Mouse (Mus musculus) limb, embryonic 15.5 days (tissue): ENCODE data around the gene Prss38. TPM values are rescaled to one million over a fixed set of nuclear protein-coding genes. Genes with fewer than 3 reads are reported as not detected.

Source experiments
- ATAC-seq: fragments of 200-750 bp; cut with Nextera tagmentation; 2 replicates; pipeline ENCODE4 v1.8.0; 2017; ENCODE audit warnings: low read depth, moderate TSS enrichment; ENCODE audit not compliant: insufficient number of reproducible peaks, low FRiP score, low TSS enrichment
- H3K27ac ChIP-seq: fragments of 300-500 bp; sonication (generic); 2 replicates; pipeline ENCODE4 v1.5.1; 2015; ENCODE audit warnings: moderate library complexity, mild to moderate bottlenecking, inconsistent platforms
- H3K27me3 ChIP-seq: fragments of 300-500 bp; sonication (generic); 2 replicates; pipeline ENCODE4 v1.6.1; 2015; ENCODE audit warnings: inconsistent platforms
- H3K36me3 ChIP-seq: fragments of 300-500 bp; sonication (generic); 2 replicates; pipeline ENCODE4 v1.6.1; 2015; ENCODE audit warnings: inconsistent platforms
- H3K4me1 ChIP-seq: fragments of 300-500 bp; sonication (generic); 2 replicates; pipeline ENCODE4 v1.6.1; 2015; ENCODE audit warnings: inconsistent platforms
- H3K4me2 ChIP-seq: fragments of 300-500 bp; sonication (generic); 2 replicates; pipeline ENCODE4 v1.6.1; 2015; ENCODE audit warnings: mild to moderate bottlenecking, inconsistent platforms
- H3K4me3 ChIP-seq: fragments of 300-500 bp; sonication (generic); 2 replicates; pipeline ENCODE4 v1.5.1; 2015; ENCODE audit warnings: mild to moderate bottlenecking, inconsistent platforms
- H3K9ac ChIP-seq: fragments of 300-500 bp; sonication (generic); 2 replicates; pipeline ENCODE4 v1.6.1; 2015; ENCODE audit warnings: inconsistent platforms
- H3K9me3 ChIP-seq: fragments of 300-500 bp; sonication (generic); 2 replicates; pipeline ENCODE4 v1.6.1; 2016; ENCODE audit warnings: inconsistent platforms
- WGBS: fragments of 180-500 bp; shearing (Covaris S2); methylation state at CpG from one replicate; pipeline ENCODE4 v1.1.7; 2015; 5-methylcytosine and 5-hydroxymethylcytosine counted together
- polyA plus RNA-seq: library from polyadenylated mRNA; unstranded; fragments of >200 nt; fragmentation: Nextera tagmentation; extraction: Ambion mirVana; gene quantifications from 2 replicates; pipeline ENCODE4 v1.2.1, GENCODE M21; 2015

Prss38 gene
- polyA plus RNA-seq, 1 experiment from 2014 or later, result 0.12 TPM

DNA sequence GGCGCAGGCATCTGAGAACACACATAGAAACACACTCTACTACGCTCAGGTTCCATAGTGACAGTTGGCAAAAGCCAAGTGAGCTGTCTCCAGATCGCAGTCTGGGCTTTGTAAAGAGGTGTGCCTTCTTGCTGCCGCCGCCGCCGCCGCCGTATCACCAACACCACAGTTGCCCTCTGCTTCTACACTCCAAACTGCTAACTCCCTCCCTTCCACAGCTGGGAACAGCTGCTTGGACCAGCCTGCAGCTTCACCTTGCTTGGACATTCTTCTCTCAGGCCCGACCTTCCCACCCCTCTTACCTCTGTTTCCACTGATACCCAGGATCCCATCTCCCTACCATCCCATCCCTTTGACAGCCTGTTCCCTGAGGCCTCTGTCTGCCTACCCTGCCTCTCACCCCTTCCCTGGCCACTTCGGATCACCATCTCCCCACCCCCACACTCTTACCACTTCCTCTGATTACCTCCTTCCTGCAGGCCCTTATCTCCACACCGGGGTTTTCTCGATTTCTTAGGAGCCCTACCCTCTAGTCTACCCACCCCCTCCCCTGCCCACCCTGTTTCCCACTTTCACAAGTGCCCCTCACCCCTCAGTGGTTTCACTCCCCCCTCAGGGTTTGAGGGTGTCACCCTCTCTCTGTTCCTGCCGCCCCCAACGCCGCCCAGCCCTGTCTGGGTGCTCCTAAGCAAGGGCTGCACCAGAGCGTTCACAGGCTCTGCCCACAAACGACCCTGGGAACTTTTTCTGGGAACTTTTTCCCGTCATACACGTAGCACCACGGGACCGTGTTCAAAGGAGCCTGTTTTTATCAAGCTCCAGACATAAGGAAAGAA, 22.3 kb upstream of the Prss38 start:
- Histone ChIP-seq H3K4me2 (no peak overlapping the region), H3K4me1 (peaks cover 51% of the 10 kb centered on the region), H3K9ac (no peak overlapping the region), H3K36me3 (peaks cover 8% of the 10 kb centered on the region), H3K4me3 (no peak overlapping the region), H3K9me3 (no peaks in the 10 kb centered on the region), H3K27ac (peak overlapping the region; percentile 84), H3K27me3 (no peaks in the 10 kb centered on the region)
- ATAC-seq, result 0 out of 2 replicates have a peak, but pooled peaks have one; percentile 44
- 41% methylated on average over 22 of the region's 22 CpGs for WGBS

DNA sequence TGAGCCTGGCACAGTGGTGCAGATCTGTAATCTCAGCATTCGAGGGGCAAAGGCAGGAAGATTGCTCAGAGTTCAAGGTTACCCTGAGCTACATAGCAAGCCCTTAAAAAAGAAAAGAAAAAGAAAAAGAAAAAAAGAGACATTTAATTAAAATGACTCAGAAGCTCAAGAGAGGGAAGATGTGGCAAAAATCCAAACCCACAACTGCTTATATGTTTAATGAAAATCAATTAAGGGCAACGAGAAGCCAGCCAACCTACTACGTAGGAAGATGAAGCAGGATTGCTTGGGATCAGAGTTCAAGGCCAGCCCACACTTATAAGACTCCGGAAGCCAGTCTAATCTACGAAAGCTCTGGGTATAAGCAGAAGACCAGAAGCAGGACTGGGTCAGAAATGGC, 19.0 kb upstream of the Prss38 start:
- Histone ChIP-seq H3K9ac (no peak overlapping the region), H3K9me3 (no peaks in the 10 kb centered on the region), H3K4me1 (peaks cover 40% of the 10 kb centered on the region), H3K27ac (peak overlapping the region; percentile 86), H3K4me3 (no peak overlapping the region), H3K4me2 (no peak overlapping the region), H3K36me3 (no peaks in the 10 kb centered on the region), H3K27me3 (no peaks in the 10 kb centered on the region)
- ATAC-seq, result no peak
- 64% methylated on average over 5 of the region's 5 CpGs for WGBS

DNA sequence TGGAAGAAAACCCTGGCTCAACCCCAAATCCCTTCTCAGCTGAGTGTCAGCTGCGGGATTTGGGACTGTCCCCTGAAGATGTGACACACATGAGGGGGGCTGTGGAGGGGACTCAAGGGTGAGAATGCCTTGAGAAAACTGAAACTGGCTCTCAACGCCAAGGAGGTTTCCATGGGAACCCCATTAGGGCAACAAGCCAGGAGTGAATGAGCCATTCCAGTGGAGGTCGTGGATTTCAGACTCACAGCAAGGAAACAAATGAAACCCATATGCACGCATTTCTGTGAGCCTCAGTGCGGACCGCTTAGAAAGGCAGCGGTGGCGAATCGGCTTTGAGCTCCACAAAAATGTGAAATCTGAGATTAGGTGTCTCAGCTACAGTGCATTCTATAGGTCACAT, 18.1 kb upstream of the Prss38 start:
- Histone ChIP-seq H3K9me3 (no peaks in the 10 kb centered on the region), H3K9ac (no peak overlapping the region), H3K4me1 (peaks cover 31% of the 10 kb centered on the region), H3K4me3 (no peak overlapping the region), H3K27ac (peak overlapping the region; percentile 86), H3K36me3 (no peaks in the 10 kb centered on the region), H3K4me2 (0 out of 2 replicates have a peak overlapping the region, but pooled peaks have one; percentile 8), H3K27me3 (no peaks in the 10 kb centered on the region)
- peak; percentile 78 for ATAC-seq
- WGBS, result 15% methylated on average over 9 of the region's 9 CpGs

DNA sequence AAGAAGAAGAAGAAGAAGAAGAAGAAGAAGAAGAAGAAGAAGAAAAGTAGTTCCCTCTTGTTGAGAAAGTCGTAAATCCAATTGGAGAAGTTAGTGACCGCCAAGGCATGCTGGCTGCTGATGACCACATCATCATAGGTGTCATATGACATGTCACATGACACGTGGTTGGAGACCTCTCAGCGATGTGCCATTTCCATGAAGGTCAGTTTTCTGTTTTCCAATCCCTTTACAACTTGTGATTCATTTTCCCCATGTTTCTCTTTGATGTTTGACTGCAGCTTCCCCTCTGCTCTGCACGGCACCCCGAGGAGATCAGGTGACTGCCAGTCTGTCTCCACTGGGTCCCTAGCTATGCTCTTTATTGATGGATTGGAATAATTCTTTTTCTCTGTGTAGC, 16.8 kb upstream of the Prss38 start:
- Histone ChIP-seq H3K9me3 (no peaks in the 10 kb centered on the region), H3K4me2 (no peak overlapping the region), H3K36me3 (no peaks in the 10 kb centered on the region), H3K27ac (no peak overlapping the region), H3K4me1 (peaks cover 23% of the 10 kb centered on the region), H3K27me3 (no peaks in the 10 kb centered on the region), H3K4me3 (no peak overlapping the region), H3K9ac (no peak overlapping the region)
- 47% methylated on average over 6 of the region's 6 CpGs for WGBS
- ATAC-seq, result no peak

DNA sequence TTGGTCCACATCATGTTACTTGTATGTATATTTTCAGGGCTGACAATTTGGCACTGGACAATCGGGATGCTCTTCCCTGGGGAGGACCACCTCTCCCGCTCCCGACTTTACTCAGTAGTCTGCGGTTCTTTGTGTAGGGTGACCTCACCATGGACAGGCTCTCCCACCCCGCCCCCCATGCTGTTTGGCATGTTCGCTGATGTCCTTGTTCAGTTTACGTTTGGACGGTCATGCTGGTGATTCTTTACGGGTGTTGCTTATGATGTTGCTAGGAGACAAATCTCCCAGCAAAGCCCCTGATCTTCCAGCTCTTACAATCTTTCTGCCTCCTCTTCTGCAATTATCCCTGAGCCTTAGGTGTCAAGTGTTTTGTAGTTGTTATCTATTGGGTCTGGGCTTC, 15.0 kb upstream of the Prss38 start:
- Histone ChIP-seq H3K27ac (no peak overlapping the region), H3K27me3 (no peaks in the 10 kb centered on the region), H3K4me1 (peaks cover 23% of the 10 kb centered on the region), H3K4me2 (no peak overlapping the region), H3K4me3 (no peak overlapping the region), H3K9ac (no peak overlapping the region), H3K9me3 (no peaks in the 10 kb centered on the region), H3K36me3 (no peaks in the 10 kb centered on the region)
- 58% methylated on average over 9 of the region's 9 CpGs for WGBS
- ATAC-seq, result no peak

DNA sequence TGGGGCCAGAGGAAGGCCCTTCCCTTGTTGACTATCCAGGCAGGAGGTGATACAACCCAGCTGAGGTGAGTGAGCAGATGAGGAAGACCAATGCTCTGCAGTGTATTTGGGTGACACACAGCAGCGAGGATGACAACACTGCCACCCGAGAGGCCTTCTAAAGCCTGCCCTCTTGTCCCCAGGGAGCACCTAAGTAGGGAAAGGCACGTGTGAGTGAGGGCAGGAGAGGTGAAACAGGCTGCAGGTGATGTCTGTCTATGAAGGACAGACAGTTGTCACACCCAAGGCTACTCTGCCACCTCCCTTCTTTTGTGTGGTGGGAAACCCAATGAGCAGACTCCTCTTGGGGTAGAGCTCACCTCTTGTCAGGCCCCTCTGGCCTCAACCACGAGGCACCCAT, 14.2 kb upstream of the Prss38 start:
- no peak overlapping the region for H3K4me3 ChIP-seq
- H3K27ac ChIP-seq, result no peak overlapping the region
- no peak overlapping the region for H3K4me2 ChIP-seq
- no peak for ATAC-seq
- no peaks in the 10 kb centered on the region for H3K36me3 ChIP-seq
- no peak overlapping the region for H3K9ac ChIP-seq
- 65% methylated on average over 4 of the region's 4 CpGs for WGBS
- peaks cover 31% of the 10 kb centered on the region for H3K4me1 ChIP-seq
- no peaks in the 10 kb centered on the region for H3K9me3 ChIP-seq
- no peaks in the 10 kb centered on the region for H3K27me3 ChIP-seq

DNA sequence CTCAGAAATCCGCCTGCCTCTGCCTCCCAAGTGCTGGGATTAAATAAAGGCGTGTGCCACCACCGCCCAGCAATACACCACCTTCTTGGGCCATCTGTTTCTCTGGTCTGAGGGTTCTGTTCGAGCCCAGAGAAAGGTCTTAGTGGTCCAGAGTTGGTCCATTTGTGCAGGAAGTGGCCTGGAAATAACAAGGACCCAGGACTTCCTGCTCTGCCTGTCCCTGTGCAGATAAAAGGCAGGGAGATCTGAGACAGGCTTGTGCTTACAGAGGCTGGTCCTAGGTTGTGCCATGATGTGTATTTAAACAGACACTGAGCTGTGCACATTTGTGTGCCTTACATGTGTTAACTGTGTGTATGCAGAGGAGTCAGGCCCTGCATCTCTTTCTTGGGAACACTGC, 13.3 kb upstream of the Prss38 start:
- Histone ChIP-seq H3K4me3 (no peak overlapping the region), H3K9ac (no peak overlapping the region), H3K36me3 (no peaks in the 10 kb centered on the region), H3K4me2 (no peak overlapping the region), H3K9me3 (no peaks in the 10 kb centered on the region), H3K4me1 (peaks cover 32% of the 10 kb centered on the region), H3K27me3 (no peaks in the 10 kb centered on the region), H3K27ac (no peak overlapping the region)
- ATAC-seq, result no peak
- WGBS, result 84% methylated on average over 4 of the region's 4 CpGs

DNA sequence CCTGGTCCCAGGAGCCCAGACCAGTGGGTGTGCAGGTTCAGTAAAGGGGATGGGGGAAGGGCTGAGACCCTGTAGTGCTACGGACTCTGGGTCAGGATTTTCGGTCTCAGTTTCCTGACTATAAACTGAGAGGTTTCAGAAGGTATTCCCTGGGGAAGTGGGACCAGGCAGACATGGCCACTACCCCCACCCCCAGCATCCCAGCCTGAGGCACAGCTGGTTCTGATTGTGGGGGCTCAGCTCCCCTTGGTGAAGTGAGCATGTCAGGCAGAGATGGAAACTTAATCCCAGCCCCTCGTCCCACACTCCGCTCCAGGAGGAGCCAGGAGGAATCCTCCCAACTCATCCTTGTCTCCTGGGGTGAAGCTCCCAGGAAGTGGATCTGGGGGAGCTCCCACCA, 12.0 kb upstream of the Prss38 start:
- H3K9ac ChIP-seq, result no peak overlapping the region
- ATAC-seq, result no peak
- H3K9me3 ChIP-seq, result no peaks in the 10 kb centered on the region
- H3K4me3 ChIP-seq, result no peak overlapping the region
- WGBS, result 18% methylated on average over 4 of the region's 4 CpGs
- no peak overlapping the region for H3K27ac ChIP-seq
- no peaks in the 10 kb centered on the region for H3K36me3 ChIP-seq
- no peak overlapping the region for H3K4me2 ChIP-seq
- peaks cover 26% of the 10 kb centered on the region for H3K4me1 ChIP-seq
- H3K27me3 ChIP-seq, result no peaks in the 10 kb centered on the region

DNA sequence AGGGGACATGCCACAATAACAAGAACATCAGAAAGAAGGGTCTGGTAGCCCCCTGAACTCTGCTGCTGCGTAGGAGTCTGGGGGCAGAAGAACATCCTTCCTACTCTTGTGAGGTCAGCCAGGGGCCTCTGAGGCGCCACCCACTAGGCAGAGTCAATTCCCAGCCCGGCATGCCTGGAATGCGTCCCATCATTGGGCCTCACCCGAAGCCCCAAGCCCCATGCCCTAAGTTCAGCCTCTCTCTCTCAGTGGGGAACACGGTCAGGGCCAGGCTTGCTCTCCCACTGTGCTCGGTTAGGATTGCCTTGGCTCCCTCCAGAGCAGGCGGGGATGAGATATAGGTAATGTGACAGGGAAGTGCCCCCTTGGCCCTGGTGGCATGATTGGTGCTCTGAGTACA, 9.7 kb upstream of the Prss38 start:
- ATAC-seq, result 0 out of 2 replicates have a peak, but pooled peaks have one; percentile 10
- Histone ChIP-seq H3K4me3 (no peak overlapping the region), H3K27ac (no peak overlapping the region), H3K4me2 (no peak overlapping the region), H3K9me3 (no peaks in the 10 kb centered on the region), H3K27me3 (no peaks in the 10 kb centered on the region), H3K36me3 (no peaks in the 10 kb centered on the region), H3K4me1 (peaks cover 28% of the 10 kb centered on the region), H3K9ac (no peak overlapping the region)
- WGBS, result 8% methylated on average over 8 of the region's 8 CpGs

DNA sequence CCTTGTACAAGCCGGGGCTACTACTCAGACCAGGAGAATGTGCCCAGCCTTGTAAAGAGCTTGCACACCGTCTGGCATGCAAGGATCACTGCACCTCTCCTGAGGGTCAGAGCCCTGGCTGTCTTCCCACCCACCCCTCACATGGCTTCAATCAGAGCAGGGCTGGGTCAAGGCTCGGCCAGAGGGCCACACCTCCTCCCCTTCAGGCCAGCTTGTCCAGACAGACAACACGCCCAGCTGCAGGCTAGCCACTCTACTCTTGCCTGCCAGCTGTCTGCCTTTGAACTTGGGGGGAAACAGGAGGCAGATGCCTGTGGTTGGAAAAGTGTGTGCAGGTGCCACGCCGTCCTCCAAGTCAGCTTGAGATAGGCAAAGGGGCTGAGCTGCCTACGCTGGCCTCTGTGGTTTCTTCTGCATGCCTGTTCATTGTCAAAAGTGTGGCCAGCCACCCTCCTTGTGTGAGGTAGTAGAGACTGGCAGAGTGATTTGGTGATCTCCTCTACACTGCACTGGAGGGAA, 9.0 kb upstream of the Prss38 start:
- H3K4me1 ChIP-seq, result peaks cover 28% of the 10 kb centered on the region
- no peaks in the 10 kb centered on the region for H3K27me3 ChIP-seq
- H3K9me3 ChIP-seq, result no peaks in the 10 kb centered on the region
- H3K4me2 ChIP-seq, result no peak overlapping the region
- no peaks in the 10 kb centered on the region for H3K36me3 ChIP-seq
- H3K4me3 ChIP-seq, result no peak overlapping the region
- ATAC-seq, result peak; percentile 52; the same call in 1 of the 2 replicates
- WGBS, result 17% methylated on average over 7 of the region's 7 CpGs
- H3K27ac ChIP-seq, result no peak overlapping the region
- H3K9ac ChIP-seq, result no peak overlapping the region

DNA sequence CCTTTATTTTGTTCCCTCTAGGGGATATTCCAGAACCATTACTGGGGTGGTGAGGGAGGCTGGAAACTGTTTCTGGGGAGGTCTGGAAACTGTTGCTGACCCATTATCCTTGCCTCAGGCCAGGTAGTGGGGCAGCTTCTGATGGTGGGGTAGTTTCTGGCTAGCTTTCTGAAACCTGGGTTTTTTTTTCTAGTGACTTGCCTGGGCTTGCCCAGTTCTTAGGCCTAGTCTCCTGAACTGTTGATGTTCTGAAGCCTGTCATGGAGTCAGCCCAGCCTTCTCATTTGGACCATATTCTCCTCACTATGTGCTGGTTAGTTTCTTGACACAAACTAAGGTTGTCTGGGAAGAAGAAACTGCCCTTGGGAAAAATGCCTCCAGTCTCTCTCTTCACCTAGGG, 4.1 kb upstream of the Prss38 start:
- H3K36me3 ChIP-seq, result no peaks in the 10 kb centered on the region
- no peak for ATAC-seq
- H3K4me2 ChIP-seq, result no peak overlapping the region
- H3K4me1 ChIP-seq, result peaks cover 10% of the 10 kb centered on the region
- no peak overlapping the region for H3K27ac ChIP-seq
- no peak overlapping the region for H3K9ac ChIP-seq
- H3K4me3 ChIP-seq, result no peak overlapping the region
- H3K9me3 ChIP-seq, result no peaks in the 10 kb centered on the region
- H3K27me3 ChIP-seq, result no peaks in the 10 kb centered on the region

DNA sequence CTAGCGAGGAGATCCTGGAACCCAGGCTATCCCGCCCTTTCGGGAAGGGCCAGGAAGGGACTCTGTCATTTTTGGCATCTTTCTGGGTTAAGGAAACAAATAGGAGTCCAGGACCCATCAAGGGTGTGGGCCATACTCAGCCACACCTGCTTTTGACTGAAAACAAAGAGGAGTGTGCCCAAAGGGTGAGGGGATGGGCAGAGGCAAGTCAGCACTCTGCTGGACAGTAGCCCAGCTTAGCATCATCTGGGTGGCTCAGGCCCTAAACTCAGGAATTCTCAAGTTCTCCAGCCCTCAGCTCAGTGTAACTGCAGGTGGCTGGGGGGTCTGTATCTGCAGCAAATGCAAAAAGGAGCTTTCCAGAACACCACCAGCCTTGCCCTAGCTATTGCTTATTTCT, 2.5 kb upstream of the Prss38 start:
- Histone ChIP-seq H3K27me3 (0 out of 2 replicates have a peak, but pooled peaks cover 2% of the 10 kb centered on the region), H3K4me1 (peaks cover 5% of the 10 kb centered on the region; the same call in 1 of the 2 replicates), H3K36me3 (no peaks in the 10 kb centered on the region), H3K9ac (no peak overlapping the region), H3K4me3 (no peak overlapping the region), H3K27ac (no peak overlapping the region; the same call in 1 of the 2 replicates), H3K4me2 (no peak overlapping the region), H3K9me3 (no peaks in the 10 kb centered on the region)
- WGBS, result 76% methylated on average over 3 of the region's 3 CpGs
- ATAC-seq, result no peak
